Mouse (Mus musculus): ENCODE data around the gene Prdm11. TPM values are rescaled to one million over a fixed set of nuclear protein-coding genes. Genes with fewer than 3 reads are reported as not detected.

Prdm11 gene
- 4.4 and 4.8 TPM in 2 replicates for polyA plus RNA-seq (2014; fragmentation: Nextera tagmentation; extraction: Ambion mirVana)

DNA sequence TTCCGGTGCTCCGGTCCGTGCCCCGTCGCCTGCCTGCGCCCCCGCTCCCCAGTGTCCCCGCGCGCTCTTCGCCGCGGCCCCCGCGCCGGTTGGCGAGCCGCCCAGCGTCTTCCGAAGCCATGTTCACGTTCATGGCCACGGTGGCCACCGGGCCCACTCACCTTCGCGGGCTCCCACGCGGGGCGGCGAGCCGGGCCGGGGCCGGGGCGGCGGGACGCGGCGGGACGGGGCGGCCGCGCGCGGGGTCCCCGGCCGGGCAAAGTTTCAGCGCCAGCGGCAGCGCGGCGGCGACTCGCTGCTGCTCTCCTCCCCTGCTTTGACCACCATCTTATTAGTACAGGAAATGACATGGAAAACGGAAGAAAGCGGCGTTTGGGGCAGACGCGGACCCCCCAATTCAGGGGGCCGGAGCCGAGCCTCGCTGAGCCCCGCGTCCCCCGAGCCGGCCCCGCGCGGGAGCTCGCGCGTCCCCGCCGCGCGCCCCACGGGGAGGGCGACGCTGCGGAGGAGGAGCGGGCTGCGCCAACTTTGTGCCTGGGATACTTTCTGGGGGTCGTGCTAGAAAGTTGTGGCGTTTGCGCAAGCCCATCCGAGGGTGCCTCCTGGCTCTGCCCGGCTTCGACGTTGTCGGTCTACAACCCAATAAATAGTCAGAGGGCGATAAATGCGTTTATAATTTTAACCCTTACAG lies at the start of gene Prdm11:
TSS of gene Prdm11 (minus strand) at position 350 of the 691 bp plus-strand sequence.
- peak within 1 kb of the TSS; percentile 97 for H3K27ac ChIP-seq (ENCODE audit: low read depth)
- ATAC-seq (ENCODE audit: insufficient read depth) (peak; percentile 26), DNase-seq (peak; percentile 80)
- no peak for TF ChIP-seq CTCF (IDR thresholded peaks at IDR 0.05; ENCODE audit: low read depth)
- H3K27me3 ChIP-seq (ENCODE audit: insufficient read depth, low read length): no peaks in the 10 kb centered on the region
- H3K9me3 ChIP-seq (ENCODE audit: low read depth, low read length): no peaks in the 10 kb centered on the region
- peak within 1 kb of the TSS; percentile 74 for H3K4me3 ChIP-seq (ENCODE audit: low read depth, low read length)
- peak within 1 kb of the TSS; percentile 71 for H3K4me2 ChIP-seq
- no peaks in the 10 kb centered on the region for H3K36me3 ChIP-seq (ENCODE audit: insufficient read depth)
- H3K9ac ChIP-seq: peak within 1 kb of the TSS; percentile 99
- H3K4me1 ChIP-seq (ENCODE audit: insufficient read depth): peaks cover 30% of the 10 kb centered on the region
- WGBS: under 1% methylated on average over 74 of the region's 90 CpGs

DNA sequence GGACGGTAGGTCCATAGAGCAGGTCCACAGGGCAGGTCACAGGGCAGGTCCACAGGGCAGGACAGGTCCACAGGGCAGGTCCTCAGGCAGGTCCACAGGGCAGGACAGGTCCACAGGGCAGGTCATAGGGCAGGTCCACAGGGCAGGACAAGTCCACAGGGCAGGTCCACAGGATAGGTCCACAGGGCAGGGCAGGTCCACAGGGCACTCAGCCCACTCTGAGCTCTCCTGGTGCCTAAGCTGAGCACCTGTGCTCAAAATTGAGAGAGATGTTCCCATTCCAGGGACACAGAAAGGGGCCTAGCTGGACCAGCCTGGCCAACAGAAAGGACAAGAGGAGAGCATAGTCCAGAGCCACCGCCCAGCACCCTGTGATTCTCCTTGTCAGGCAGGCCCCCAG lies 46.4 kb upstream of the Prdm11 start:
- H3K9me3 ChIP-seq (ENCODE audit: low read depth, low read length): no peaks in the 10 kb centered on the region
- H3K27ac ChIP-seq (ENCODE audit: low read depth): no peak overlapping the region
- ATAC-seq (ENCODE audit: insufficient read depth): no peak
- no peak for TF ChIP-seq CTCF (IDR thresholded peaks at IDR 0.05; ENCODE audit: low read depth)
- H3K4me2 ChIP-seq: no peak overlapping the region
- H3K36me3 ChIP-seq (ENCODE audit: insufficient read depth): no peaks in the 10 kb centered on the region
- no peak overlapping the region for H3K4me3 ChIP-seq (ENCODE audit: low read depth, low read length)
- H3K4me1 ChIP-seq (ENCODE audit: insufficient read depth): peaks cover 4% of the 10 kb centered on the region; the same call in 1 of the 2 replicates
- H3K9ac ChIP-seq: no peak overlapping the region
- 72% methylated on average over 2 of the region's 2 CpGs for WGBS
- no peak for DNase-seq
- H3K27me3 ChIP-seq (ENCODE audit: insufficient read depth, low read length): no peaks in the 10 kb centered on the region

DNA sequence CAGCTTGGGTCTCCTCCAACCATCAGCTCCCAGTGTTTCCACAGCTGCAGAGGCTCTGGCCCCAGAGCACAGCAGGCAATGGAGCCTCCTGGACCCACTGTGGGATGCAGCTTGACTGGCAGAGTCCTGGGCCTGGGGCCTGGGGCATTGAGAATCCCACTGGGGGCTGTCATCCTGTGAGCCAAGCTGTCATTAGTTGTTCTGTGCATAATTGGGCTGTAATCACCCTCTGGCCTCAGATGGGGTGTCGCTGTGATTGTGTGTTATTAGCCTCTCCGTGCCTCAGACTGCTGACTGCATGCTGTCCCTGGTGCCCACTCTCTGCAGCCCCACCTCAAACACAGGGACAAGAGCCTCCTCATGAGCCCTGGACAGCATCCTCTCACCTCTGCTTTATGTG lies 45.7 kb upstream of the Prdm11 start:
- Histone ChIP-seq H3K9me3 (ENCODE audit: low read depth, low read length) (no peaks in the 10 kb centered on the region), H3K4me3 (ENCODE audit: low read depth, low read length) (no peak overlapping the region), H3K27me3 (ENCODE audit: insufficient read depth, low read length) (no peaks in the 10 kb centered on the region), H3K36me3 (ENCODE audit: insufficient read depth) (no peaks in the 10 kb centered on the region), H3K4me1 (ENCODE audit: insufficient read depth) (peaks cover 4% of the 10 kb centered on the region; the same call in 1 of the 2 replicates), H3K9ac (no peak overlapping the region), H3K4me2 (no peak overlapping the region), H3K27ac (ENCODE audit: low read depth) (no peak overlapping the region)
- TF ChIP-seq CTCF (IDR thresholded peaks at IDR 0.05; ENCODE audit: low read depth): no peak
- peak; percentile 33; the same call in 1 of the 2 replicates for ATAC-seq (ENCODE audit: insufficient read depth)
- no peak for DNase-seq
- WGBS: 60% methylated on average over 2 of the region's 2 CpGs

DNA sequence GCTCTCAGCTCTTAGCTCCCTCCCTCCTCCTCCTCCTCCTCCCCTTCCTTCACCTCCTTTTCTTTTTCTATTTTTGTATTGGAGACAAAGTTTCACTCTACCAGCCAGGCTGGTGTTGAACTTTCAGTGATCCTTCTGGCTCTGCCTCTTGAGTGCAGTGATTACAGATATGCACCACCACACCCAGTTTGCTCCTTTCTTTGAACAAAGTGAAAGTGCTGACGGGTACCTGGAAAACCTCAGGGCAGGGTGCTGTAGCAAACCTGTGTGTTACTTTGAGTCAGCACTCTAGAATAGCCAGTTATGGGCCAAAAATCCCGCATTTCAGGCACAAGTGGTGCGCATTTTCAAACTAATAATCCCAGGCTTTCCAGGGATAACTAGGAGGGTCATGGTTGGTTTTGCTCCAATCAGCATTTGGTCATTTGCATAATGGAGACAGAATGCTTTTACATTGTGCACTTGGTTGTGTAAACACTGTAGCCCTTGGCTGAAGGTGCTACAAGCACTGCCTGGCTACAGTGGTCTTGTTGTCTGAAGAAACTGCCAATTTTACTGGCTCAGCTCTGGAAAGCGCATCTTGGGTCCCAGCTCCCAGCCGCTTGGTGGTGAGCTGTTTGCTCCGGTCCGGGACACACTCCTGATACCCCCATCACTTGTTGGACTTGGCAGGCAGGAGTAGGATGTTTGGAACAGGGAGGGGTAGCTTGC lies 43.6 kb upstream of the Prdm11 start:
- ATAC-seq (ENCODE audit: insufficient read depth): peak; percentile 42; the same call in 1 of the 2 replicates
- Histone ChIP-seq H3K4me2 (peak overlapping the region; percentile 19; the same call in 1 of the 2 replicates), H3K4me1 (ENCODE audit: insufficient read depth) (peaks cover 13% of the 10 kb centered on the region), H3K36me3 (ENCODE audit: insufficient read depth) (no peaks in the 10 kb centered on the region), H3K4me3 (ENCODE audit: low read depth, low read length) (no peak overlapping the region), H3K27me3 (ENCODE audit: insufficient read depth, low read length) (no peaks in the 10 kb centered on the region), H3K27ac (ENCODE audit: low read depth) (no peak overlapping the region), H3K9me3 (ENCODE audit: low read depth, low read length) (no peaks in the 10 kb centered on the region), H3K9ac (no peak overlapping the region)
- TF ChIP-seq CTCF (IDR thresholded peaks at IDR 0.05; ENCODE audit: low read depth): no peak
- WGBS: 46% methylated on average over 7 of the region's 7 CpGs
- DNase-seq: peak; percentile 63

DNA sequence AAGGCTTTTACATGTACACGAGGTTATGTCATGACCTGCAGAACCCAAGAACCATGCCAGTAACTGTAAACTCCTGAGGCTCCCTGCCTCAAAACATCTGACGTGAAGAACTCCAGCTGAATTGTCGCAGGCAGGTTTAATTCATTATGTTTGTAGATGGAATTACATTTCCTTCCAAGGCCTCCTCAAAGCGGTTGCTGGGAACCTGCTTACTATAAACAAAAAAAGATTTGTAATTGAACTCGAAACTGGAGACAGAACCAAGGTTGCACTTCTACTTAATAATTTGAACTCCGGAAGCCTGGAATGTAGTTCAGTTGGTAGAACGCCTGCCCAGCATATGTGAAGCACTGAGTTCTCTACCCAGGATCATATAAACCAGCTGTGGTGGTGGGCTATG lies 42.0 kb upstream of the Prdm11 start:
- H3K9ac ChIP-seq: no peak overlapping the region
- peaks cover 15% of the 10 kb centered on the region for H3K4me1 ChIP-seq (ENCODE audit: insufficient read depth)
- ATAC-seq (ENCODE audit: insufficient read depth) (no peak), DNase-seq (no peak)
- H3K36me3 ChIP-seq (ENCODE audit: insufficient read depth): no peaks in the 10 kb centered on the region
- no peak overlapping the region for H3K4me2 ChIP-seq
- H3K27me3 ChIP-seq (ENCODE audit: insufficient read depth, low read length): no peaks in the 10 kb centered on the region
- no peak overlapping the region for H3K27ac ChIP-seq (ENCODE audit: low read depth)
- no peaks in the 10 kb centered on the region for H3K9me3 ChIP-seq (ENCODE audit: low read depth, low read length)
- 62% methylated on average over 7 of the region's 7 CpGs for WGBS
- TF ChIP-seq CTCF (IDR thresholded peaks at IDR 0.05; ENCODE audit: low read depth): no peak
- H3K4me3 ChIP-seq (ENCODE audit: low read depth, low read length): no peak overlapping the region

DNA sequence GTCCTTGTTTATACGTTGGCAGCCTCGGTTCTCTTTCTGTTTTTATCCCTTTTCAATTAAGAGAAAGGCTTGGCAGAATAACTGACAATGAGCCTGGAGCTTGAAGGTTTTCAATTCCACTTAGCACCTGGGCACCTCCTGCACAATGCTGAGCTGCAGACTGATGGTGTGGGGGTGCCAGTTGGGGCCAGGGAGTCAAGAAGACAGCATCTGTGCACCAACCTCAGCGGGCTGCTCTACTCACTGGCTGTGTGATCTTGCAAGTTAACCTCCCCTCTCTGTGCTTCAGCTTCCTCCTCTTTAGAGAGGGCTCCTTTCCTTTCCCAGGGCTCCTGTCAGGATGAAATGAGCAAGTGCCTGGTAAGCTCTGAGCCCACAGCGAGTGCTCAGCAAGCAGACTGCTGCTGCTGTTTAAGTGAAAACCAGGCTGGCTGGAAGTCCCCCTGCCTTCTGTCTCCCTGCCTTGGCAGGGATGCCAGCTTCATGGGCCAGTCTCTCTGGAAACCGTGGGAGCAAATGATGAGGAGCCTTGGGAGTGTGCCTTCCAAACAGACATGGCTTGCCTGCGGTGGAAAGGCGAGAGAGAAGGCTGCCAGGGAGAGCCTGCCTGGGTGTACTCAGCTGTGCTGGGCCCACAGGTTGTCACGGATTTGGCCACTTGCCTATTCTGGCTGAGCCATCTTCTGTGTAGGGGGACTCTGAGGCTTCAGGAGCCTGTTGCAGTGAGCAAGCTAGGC lies 39.5 kb upstream of the Prdm11 start:
- Histone ChIP-seq H3K4me1 (ENCODE audit: insufficient read depth) (peaks cover 22% of the 10 kb centered on the region), H3K27ac (ENCODE audit: low read depth) (0 out of 2 replicates have a peak overlapping the region, but pooled peaks have one; percentile 12), H3K4me3 (ENCODE audit: low read depth, low read length) (no peak overlapping the region), H3K36me3 (ENCODE audit: insufficient read depth) (no peaks in the 10 kb centered on the region), H3K27me3 (ENCODE audit: insufficient read depth, low read length) (no peaks in the 10 kb centered on the region), H3K4me2 (no peak overlapping the region), H3K9ac (no peak overlapping the region), H3K9me3 (ENCODE audit: low read depth, low read length) (no peaks in the 10 kb centered on the region)
- 51% methylated on average over 8 of the region's 8 CpGs for WGBS
- TF ChIP-seq CTCF (IDR thresholded peaks at IDR 0.05; ENCODE audit: low read depth): no peak
- ATAC-seq (ENCODE audit: insufficient read depth): no peak
- no peak for DNase-seq

DNA sequence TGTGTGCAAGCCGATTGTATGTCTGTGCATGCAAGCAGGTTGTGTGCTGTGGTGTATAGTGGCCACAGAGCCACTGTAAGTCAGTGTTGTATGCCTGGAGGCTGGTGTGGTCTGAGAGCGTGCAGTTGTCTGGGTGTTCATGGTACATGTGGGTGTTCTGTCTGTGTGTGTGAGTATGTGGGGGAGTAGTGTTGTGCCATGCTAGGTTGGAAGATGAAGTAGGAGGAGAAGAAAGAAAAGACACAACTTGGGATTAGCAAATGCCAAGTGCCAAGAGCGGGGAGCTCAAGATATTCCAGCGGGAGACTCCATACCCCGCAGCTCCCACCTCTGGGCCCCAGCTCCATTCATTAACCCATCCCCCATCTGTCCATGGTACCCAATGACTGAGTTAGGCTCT lies 38.5 kb upstream of the Prdm11 start:
- DNase-seq (no peak), ATAC-seq (ENCODE audit: insufficient read depth) (no peak)
- 83% methylated on average over 5 of the region's 5 CpGs for WGBS
- no peaks in the 10 kb centered on the region for H3K36me3 ChIP-seq (ENCODE audit: insufficient read depth)
- TF ChIP-seq CTCF (IDR thresholded peaks at IDR 0.05; ENCODE audit: low read depth): no peak
- H3K27ac ChIP-seq (ENCODE audit: low read depth): no peak overlapping the region
- no peak overlapping the region for H3K4me2 ChIP-seq
- no peaks in the 10 kb centered on the region for H3K27me3 ChIP-seq (ENCODE audit: insufficient read depth, low read length)
- no peak overlapping the region for H3K9ac ChIP-seq
- H3K4me1 ChIP-seq (ENCODE audit: insufficient read depth): peaks cover 17% of the 10 kb centered on the region
- H3K4me3 ChIP-seq (ENCODE audit: low read depth, low read length): no peak overlapping the region
- no peaks in the 10 kb centered on the region for H3K9me3 ChIP-seq (ENCODE audit: low read depth, low read length)

Data from lung, embryonic 14.5 days (tissue).